Mouse (Mus musculus) R1 (cell line): ENCODE measurements at regions not wholly inside any gene's neighbourhood (a gene's known extent, or its start where the extent isn't known, plus 50 kb on each side); places are given as distances from the start of the nearest gene placed in this dataset.

Experiments used
- DNase-seq: peaks from one replicate; pipeline ENCODE4 v3.0.0-alpha.2; 2018; ENCODE audit warnings: low read depth, low spot score

- DNase-seq: no peak
Measured at GRCm38 (mm10) chr9:61172421-61172820, 199.7 kb upstream of the Tle3 start.

GRCm38 (mm10) chr9:61173548-61173947 lies 198.6 kb upstream of the Tle3 start:
- DNase-seq: no peak

GRCm38 (mm10) chr9:61175381-61175780 lies 196.8 kb upstream of the Tle3 start:
- no peak for DNase-seq

- DNase-seq: no peak
Measured at GRCm38 (mm10) chr9:61176856-61177255, 195.3 kb upstream of the Tle3 start.

GRCm38 (mm10) chr9:61186541-61187420 lies 185.4 kb upstream of the Tle3 start:
- no peak for DNase-seq

- DNase-seq: no peak
Measured at GRCm38 (mm10) chr9:61187713-61188399, 184.3 kb upstream of the Tle3 start.

GRCm38 (mm10) chr9:61189295-61189694 lies 182.9 kb upstream of the Tle3 start:
- no peak for DNase-seq

GRCm38 (mm10) chr9:61199077-61199753 lies 173.0 kb upstream of the Tle3 start:
- no peak for DNase-seq

GRCm38 (mm10) chr9:61199891-61200290 lies 172.3 kb upstream of the Tle3 start:
- no peak for DNase-seq

GRCm38 (mm10) chr9:61200295-61200955 lies 171.7 kb upstream of the Tle3 start:
- DNase-seq: no peak

GRCm38 (mm10) chr9:61205049-61205448 lies 167.1 kb upstream of the Tle3 start:
- no peak for DNase-seq

- DNase-seq: no peak
Measured at GRCm38 (mm10) chr9:61206725-61207365, 165.3 kb upstream of the Tle3 start.

- DNase-seq: peak; percentile 83
Measured at GRCm38 (mm10) chr9:61207423-61208150, 164.6 kb upstream of the Tle3 start.

GRCm38 (mm10) chr9:61211627-61212026 lies 160.5 kb upstream of the Tle3 start:
- no peak for DNase-seq

GRCm38 (mm10) chr9:61214943-61215342 lies 157.2 kb upstream of the Tle3 start:
- DNase-seq: no peak

GRCm38 (mm10) chr9:61216012-61216770 lies 156.0 kb upstream of the Tle3 start:
- DNase-seq: no peak

- DNase-seq: no peak
Measured at GRCm38 (mm10) chr9:61220017-61220416, 152.1 kb upstream of the Tle3 start.

GRCm38 (mm10) chr9:61222212-61223003 lies 149.8 kb upstream of the Tle3 start:
- peak; percentile 95 for DNase-seq

- no peak for DNase-seq
Measured at GRCm38 (mm10) chr9:61225020-61225652, 147.0 kb upstream of the Tle3 start.
